Mouse (Mus musculus) forebrain, postnatal 0 days (tissue): ENCODE measurements at regions not wholly inside any gene's neighbourhood (a gene's known extent, or its start where the extent isn't known, plus 50 kb on each side); places are given as distances from the start of the nearest gene placed in this dataset.
"Not testable (repeated sequence)": the region's sequence is repeated elsewhere in the genome, so short reads cannot be mapped to it uniquely, and the experiment has no call there.

ENCODE experiments used
- ATAC-seq: fragments of 200-750 bp; cut with Nextera tagmentation; 2 replicates; pipeline ENCODE4 v1.8.0; 2017; ENCODE audit warnings: mild to moderate bottlenecking, moderate library complexity
- DNase-seq: peaks from one replicate; pipeline ENCODE4 v3.0.0-alpha.2; 2015
- H3K27ac ChIP-seq: fragments of 300-500 bp; sonication (generic); 2 replicates; pipeline ENCODE4 v1.5.1; 2014; ENCODE audit warnings: low read depth, mild to moderate bottlenecking, antibody characterized with exemption, low read length, moderate library complexity, mixed read lengths
- H3K27me3 ChIP-seq: fragments of 300-500 bp; sonication (generic); 2 replicates; pipeline ENCODE4 v1.6.1; 2014; ENCODE audit warnings: mild to moderate bottlenecking, low read length, mixed read lengths; ENCODE audit not compliant: insufficient read depth
- H3K36me3 ChIP-seq: fragments of 300-500 bp; sonication (generic); 2 replicates; pipeline ENCODE4 v1.6.1; 2014; ENCODE audit warnings: mild to moderate bottlenecking, moderate library complexity; ENCODE audit not compliant: insufficient read depth
- H3K4me1 ChIP-seq: fragments of 300-500 bp; sonication (generic); 2 replicates; pipeline ENCODE4 v1.6.1; 2014; ENCODE audit warnings: antibody characterized with exemption; ENCODE audit not compliant: insufficient read depth
- H3K4me2 ChIP-seq: fragments of 300-500 bp; sonication (generic); 2 replicates; pipeline ENCODE4 v1.6.1; 2014; ENCODE audit warnings: low read depth, mild to moderate bottlenecking, moderate library complexity
- H3K4me3 ChIP-seq: fragments of 300-500 bp; sonication (generic); 2 replicates; pipeline ENCODE4 v1.5.1; 2014; ENCODE audit warnings: low read depth, low read length, mixed read lengths
- H3K9ac ChIP-seq: fragments of 300-500 bp; sonication (generic); 2 replicates; pipeline ENCODE4 v1.6.1; 2014; ENCODE audit warnings: mild to moderate bottlenecking
- H3K9me3 ChIP-seq: fragments of 300-500 bp; sonication (generic); 2 replicates; pipeline ENCODE4 v1.6.1; 2016; ENCODE audit warnings: low read length
- CTCF ChIP-seq: sonication (generic); IDR thresholded peaks from 2 replicates; pipeline ENCODE4 v1.5.1; 2016; ENCODE audit warnings: antibody characterized with exemption, control low read depth, low read depth
- WGBS: fragments of 180-500 bp; shearing (Covaris S2); extraction: QIAGEN DNeasy Blood & Tissue Kit; methylation state at CpG from one replicate; pipeline ENCODE4 v1.1.7; 2014; 5-methylcytosine and 5-hydroxymethylcytosine counted together

- no peak for DNase-seq
- Histone ChIP-seq H3K4me3 (no peak overlapping the region), H3K9me3 (no peaks in the 10 kb centered on the region), H3K4me1 (no peaks in the 10 kb centered on the region), H3K4me2 (no peak overlapping the region), H3K27me3 (no peaks in the 10 kb centered on the region), H3K9ac (no peak overlapping the region), H3K27ac (no peak overlapping the region), H3K36me3 (no peaks in the 10 kb centered on the region)
- 100% methylated on average over 3 of the region's 3 CpGs for WGBS
- TF ChIP-seq CTCF = peak; percentile 19; the same call in 1 of the 2 replicates
- no peak for ATAC-seq
Measured at GRCm38 (mm10) chr15:96096438-96096837, 190.9 kb upstream of the Arid2 start.

- no peaks in the 10 kb centered on the region for H3K4me1 ChIP-seq
- no peaks in the 10 kb centered on the region for H3K36me3 ChIP-seq
- H3K27me3 ChIP-seq = no peaks in the 10 kb centered on the region
- no peak overlapping the region for H3K4me2 ChIP-seq
- TF ChIP-seq CTCF = no peak
- ATAC-seq (no peak), DNase-seq (no peak)
- no peak overlapping the region for H3K9ac ChIP-seq
- 75% methylated on average over 5 of the region's 5 CpGs for WGBS
- no peak overlapping the region for H3K4me3 ChIP-seq
- no peak overlapping the region for H3K27ac ChIP-seq
- no peaks in the 10 kb centered on the region for H3K9me3 ChIP-seq
Measured at GRCm38 (mm10) chr15:96098821-96099220, 188.5 kb upstream of the Arid2 start.

GRCm38 (mm10) chr15:96099844-96100640, 187.3 kb upstream of the Arid2 start:
- not testable (repeated sequence) for ATAC-seq, H3K9ac ChIP-seq, H3K36me3 ChIP-seq, H3K27ac ChIP-seq, H3K4me1 ChIP-seq, H3K27me3 ChIP-seq, DNase-seq, H3K4me2 ChIP-seq, H3K9me3 ChIP-seq, H3K4me3 ChIP-seq
- WGBS = 89% methylated on average over 11 of the region's 13 CpGs

GRCm38 (mm10) chr15:96103737-96104136, 183.6 kb upstream of the Arid2 start:
- Histone ChIP-seq H3K36me3 (no peaks in the 10 kb centered on the region), H3K27ac (no peak overlapping the region), H3K9me3 (no peaks in the 10 kb centered on the region), H3K27me3 (no peaks in the 10 kb centered on the region), H3K4me3 (no peak overlapping the region), H3K4me2 (no peak overlapping the region), H3K4me1 (no peaks in the 10 kb centered on the region), H3K9ac (no peak overlapping the region)
- no peak for TF ChIP-seq CTCF
- DNase-seq = peak; percentile 54
- peak; percentile 79 for ATAC-seq
- WGBS = 12% methylated on average over 6 of the region's 6 CpGs

GRCm38 (mm10) chr15:96107503-96107902, 179.8 kb upstream of the Arid2 start:
- Histone ChIP-seq H3K4me1 (no peaks in the 10 kb centered on the region), H3K27ac (no peak overlapping the region)

GRCm38 (mm10) chr15:96113091-96113490, 174.2 kb upstream of the Arid2 start:
- Histone ChIP-seq H3K9me3 (peaks cover 6% of the 10 kb centered on the region), H3K4me3 (no peak overlapping the region), H3K4me2 (no peak overlapping the region), H3K27ac (no peak overlapping the region), H3K27me3 (no peaks in the 10 kb centered on the region), H3K36me3 (no peaks in the 10 kb centered on the region), H3K4me1 (no peaks in the 10 kb centered on the region), H3K9ac (no peak overlapping the region)
- no peak for DNase-seq
- no peak for TF ChIP-seq CTCF
- no peak for ATAC-seq
- 90% methylated on average over 13 of the region's 13 CpGs for WGBS

More at GRCm38 (mm10) chr15:96107503-96107902, 179.8 kb upstream of the Arid2 start:
- no peaks in the 10 kb centered on the region for H3K36me3 ChIP-seq
- no peak for ATAC-seq
- H3K9me3 ChIP-seq = peaks cover 6% of the 10 kb centered on the region
- 62% methylated on average over 4 of the region's 4 CpGs for WGBS
- no peak overlapping the region for H3K4me2 ChIP-seq
- no peak overlapping the region for H3K9ac ChIP-seq
- DNase-seq = no peak
- H3K27me3 ChIP-seq = no peaks in the 10 kb centered on the region
- no peak for TF ChIP-seq CTCF
- H3K4me3 ChIP-seq = no peak overlapping the region

GRCm38 (mm10) chr15:96114616-96115015, 172.7 kb upstream of the Arid2 start:
- Histone ChIP-seq H3K4me2 (no peak overlapping the region), H3K27ac (no peak overlapping the region), H3K36me3 (no peaks in the 10 kb centered on the region), H3K4me3 (no peak overlapping the region), H3K4me1 (no peaks in the 10 kb centered on the region), H3K9me3 (peaks cover 2% of the 10 kb centered on the region), H3K9ac (no peak overlapping the region), H3K27me3 (no peaks in the 10 kb centered on the region)
- TF ChIP-seq CTCF = no peak
- ATAC-seq = no peak
- no peak for DNase-seq
- 77% methylated on average over 9 of the region's 9 CpGs for WGBS
